Mouse (Mus musculus) liver, postnatal 0 days (tissue): ENCODE results near the gene Prl2c1. TPM values are rescaled to one million over a fixed set of nuclear protein-coding genes. Genes with fewer than 3 reads are reported as not detected.
"Not testable (repeated sequence)": the region's sequence is repeated elsewhere in the genome, so short reads cannot be mapped to it uniquely, and the experiment has no call there.

Source experiments
- ATAC-seq: fragments of 200-750 bp; cut with Nextera tagmentation; 2 replicates; pipeline ENCODE4 v1.8.0; 2017; ENCODE audit warnings: mild to moderate bottlenecking, moderate library complexity
- DNase-seq: peaks from one replicate; pipeline ENCODE4 v3.0.0-alpha.2; 2016
- H3K27ac ChIP-seq: fragments of 300-500 bp; sonication (generic); 2 replicates; pipeline ENCODE4 v1.5.1; 2014; ENCODE audit warnings: antibody characterized with exemption, moderate library complexity, mild to moderate bottlenecking, low read depth
- H3K27me3 ChIP-seq: fragments of 300-500 bp; sonication (generic); 2 replicates; pipeline ENCODE4 v1.6.1; 2014; ENCODE audit warnings: low read length, control low read depth, mixed read lengths; ENCODE audit not compliant: insufficient read depth
- H3K36me3 ChIP-seq: fragments of 300-500 bp; sonication (generic); replicated peaks from 2 replicates; pipeline ENCODE4 v1.6.1; 2014; ENCODE audit warnings: mild to moderate bottlenecking, control low read depth, low read length, moderate library complexity, mixed read lengths; ENCODE audit not compliant: insufficient read depth
- H3K4me1 ChIP-seq: fragments of 300-500 bp; sonication (generic); 2 replicates; pipeline ENCODE4 v1.6.1; 2014; ENCODE audit warnings: antibody characterized with exemption, mild to moderate bottlenecking, control low read depth; ENCODE audit not compliant: insufficient read depth
- H3K4me2 ChIP-seq: fragments of 300-500 bp; sonication (generic); 2 replicates; pipeline ENCODE4 v1.6.1; 2014; ENCODE audit warnings: low read depth, mild to moderate bottlenecking, low read length, moderate library complexity, mixed read lengths
- H3K4me3 ChIP-seq: fragments of 300-500 bp; sonication (generic); 2 replicates; pipeline ENCODE4 v1.5.1; 2014; ENCODE audit warnings: low read depth, low read length
- H3K9ac ChIP-seq: fragments of 300-500 bp; sonication (generic); replicated peaks from 2 replicates; pipeline ENCODE4 v1.6.1; 2014; ENCODE audit warnings: mild to moderate bottlenecking, moderate library complexity
- H3K9me3 ChIP-seq: fragments of 300-500 bp; sonication (generic); 2 replicates; pipeline ENCODE4 v1.6.1; 2016; ENCODE audit warnings: mild to moderate bottlenecking, control low read depth, low read length, mixed read lengths
- CTCF ChIP-seq: sonication (generic); IDR thresholded peaks from 2 replicates; pipeline ENCODE4 v1.5.1; 2016; ENCODE audit warnings: antibody characterized with exemption, low read depth
- EP300 ChIP-seq: IDR thresholded peaks from 2 replicates; pipeline ENCODE4 v1.6.1; 2016; ENCODE audit warnings: antibody characterized with exemption, low read depth, mild to moderate bottlenecking
- WGBS: fragments of 180-500 bp; shearing (Covaris S2); extraction: QIAGEN DNeasy Blood & Tissue Kit; methylation state at CpG from one replicate; pipeline ENCODE4 v1.1.7; 2014; ENCODE audit not compliant: insufficient replicate concordance; 5-methylcytosine and 5-hydroxymethylcytosine counted together
- polyA plus RNA-seq: library from polyadenylated mRNA; unstranded; fragments of >200 nt; fragmentation: Nextera tagmentation; extraction: Ambion mirVana; gene quantifications from 2 replicates; pipeline ENCODE4 v1.2.1, GENCODE M21; 2015

The Prl2c1 gene
- polyA plus RNA-seq = not detected in 2 replicates

DNA sequence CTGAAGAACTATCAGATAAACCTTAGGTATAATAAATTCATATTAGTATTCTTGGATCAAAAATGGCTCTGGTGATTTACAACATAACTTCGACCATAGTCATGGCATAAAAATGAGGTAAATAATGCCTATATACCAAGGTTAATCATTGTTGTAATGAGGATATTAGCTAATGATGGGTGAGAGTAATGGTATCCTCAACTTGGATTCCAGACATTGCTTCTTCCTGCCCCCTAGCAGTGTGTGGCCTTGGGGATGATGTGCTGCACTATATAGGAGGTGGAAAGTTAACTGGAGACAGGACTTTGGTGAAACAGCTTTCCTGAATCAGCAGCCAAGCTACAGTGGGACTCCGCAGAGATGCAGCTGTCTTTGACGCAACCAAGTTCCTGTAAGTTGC lies at the start of gene Prl2c1:
Prl2c1 (plus strand) TSS at position 301 of the 400 bp plus-strand sequence.
- Histone ChIP-seq H3K9me3 (no peaks in the 10 kb centered on the region), H3K4me3 (no peak within 1 kb of the TSS), H3K36me3 (no peaks in the 10 kb centered on the region), H3K27me3 (no peaks in the 10 kb centered on the region), H3K4me2 (no peak within 1 kb of the TSS), H3K27ac (no peak within 1 kb of the TSS), H3K4me1 (no peaks in the 10 kb centered on the region), H3K9ac (no peak within 1 kb of the TSS)
- 81% methylated on average over 3 of the region's 3 CpGs for WGBS
- no peak for TF ChIP-seq CTCF
- no peak for TF ChIP-seq EP300
- DNase-seq (no peak), ATAC-seq (no peak)

DNA sequence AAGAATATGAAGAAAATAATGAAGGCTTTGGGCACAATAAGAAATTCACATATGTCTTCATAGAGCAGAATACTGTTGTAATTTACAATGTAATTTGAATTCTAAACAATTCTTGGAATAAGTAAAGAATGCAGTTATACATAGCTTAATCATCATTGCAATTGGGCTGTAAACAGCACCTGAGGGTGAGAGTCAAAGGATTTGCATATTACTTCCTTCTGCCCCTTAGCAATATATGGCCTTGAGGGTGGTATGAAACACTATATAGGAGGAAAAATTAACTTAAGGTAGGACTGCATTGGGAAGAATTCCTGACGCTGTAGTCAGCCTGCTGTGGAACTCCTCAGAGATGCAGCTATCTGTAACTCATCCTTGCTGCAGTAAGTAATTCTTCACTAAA lies 47.8 kb upstream of the Prl2c1 start, which contains the start of gene Prl2a1:
Prl2a1 (plus strand) TSS at position 301 of the 400 bp plus-strand sequence.
- Histone ChIP-seq H3K9ac (no peak within 1 kb of the TSS), H3K9me3 (no peaks in the 10 kb centered on the region), H3K36me3 (no peaks in the 10 kb centered on the region), H3K4me2 (no peak within 1 kb of the TSS), H3K27ac (no peak within 1 kb of the TSS), H3K4me1 (no peaks in the 10 kb centered on the region), H3K4me3 (no peak within 1 kb of the TSS), H3K27me3 (no peaks in the 10 kb centered on the region)
- WGBS = 75% methylated on average over 1 of the region's 1 CpGs
- no peak for DNase-seq
- ATAC-seq = no peak
- TF ChIP-seq EP300 = no peak
- TF ChIP-seq CTCF = no peak

DNA sequence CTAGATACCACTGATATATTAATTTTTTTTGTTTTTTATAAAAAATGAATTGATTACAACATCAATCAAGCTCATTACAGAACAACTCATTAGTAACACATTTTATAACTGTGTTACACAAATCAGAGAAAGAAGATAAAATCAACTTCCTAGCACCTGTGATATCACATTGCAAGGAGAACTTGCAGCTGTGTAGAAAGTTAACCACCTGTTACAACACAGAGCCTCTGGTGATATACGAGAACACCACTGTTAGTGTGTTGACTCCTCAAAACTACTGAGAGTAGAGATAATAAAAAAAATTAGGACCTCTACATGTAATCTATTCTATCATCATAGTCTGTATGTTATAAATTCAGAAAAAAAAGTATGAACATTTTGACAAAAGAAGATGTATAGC lies 46.4 kb upstream of the Prl2c1 start:
- no peak overlapping the region for H3K27ac ChIP-seq
- no peak overlapping the region for H3K9ac ChIP-seq
- no peak overlapping the region for H3K4me3 ChIP-seq
- ATAC-seq (no peak), DNase-seq (no peak)
- H3K36me3 ChIP-seq = no peaks in the 10 kb centered on the region
- no peaks in the 10 kb centered on the region for H3K4me1 ChIP-seq
- 74% methylated on average over 1 of the region's 1 CpGs for WGBS
- no peak overlapping the region for H3K4me2 ChIP-seq
- TF ChIP-seq CTCF = no peak
- TF ChIP-seq EP300 = no peak
- no peaks in the 10 kb centered on the region for H3K27me3 ChIP-seq
- H3K9me3 ChIP-seq = no peaks in the 10 kb centered on the region

DNA sequence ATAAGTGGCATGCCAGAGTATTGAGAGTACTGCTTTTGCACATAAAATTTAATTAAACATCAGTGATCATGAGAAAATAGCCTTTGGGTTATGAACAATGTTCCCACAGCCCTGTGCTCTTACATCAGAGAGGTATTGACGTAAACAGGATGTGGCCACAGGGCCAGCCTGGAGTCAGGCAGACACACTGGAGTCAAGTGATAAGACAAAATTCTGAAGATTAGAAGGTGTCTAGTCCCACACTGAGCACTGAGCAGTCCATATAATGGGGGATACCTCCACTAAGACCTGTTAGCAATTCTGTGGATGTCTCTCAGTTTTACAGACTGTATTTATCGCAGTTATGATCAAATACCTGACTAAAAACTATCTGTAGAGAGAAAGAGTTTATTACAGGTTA lies 55.1 kb downstream of the Prl2c1 start:
- H3K9me3 ChIP-seq, H3K4me2 ChIP-seq, ATAC-seq, H3K36me3 ChIP-seq, H3K9ac ChIP-seq, DNase-seq, H3K4me1 ChIP-seq, H3K4me3 ChIP-seq, H3K27ac ChIP-seq, H3K27me3 ChIP-seq: not testable (repeated sequence)
- 51% methylated on average over 2 of the region's 2 CpGs for WGBS

Other genes starting within 250 kb of the Prl2c1 start
- gene Prl7b1, start 238.8 kb upstream of the Prl2c1 start, polyA plus RNA-seq = not detected in 2 replicates
- gene Prl7a1, start 206.8 kb upstream of the Prl2c1 start, polyA plus RNA-seq = not detected in 2 replicates
- not detected in 2 replicates for gene Prl7a2, start 181.3 kb upstream of the Prl2c1 start, polyA plus RNA-seq
- gene Prl7d1, start 132.6 kb upstream of the Prl2c1 start, polyA plus RNA-seq = not detected in 2 replicates
- gene Prl7c1, start 68.5 kb upstream of the Prl2c1 start, polyA plus RNA-seq = not detected in 2 replicates
- not detected in 2 replicates for gene Prl2a1, start 47.7 kb upstream of the Prl2c1 start, polyA plus RNA-seq
- not detected in 2 replicates for gene Prl4a1, start 166.9 kb downstream of the Prl2c1 start, polyA plus RNA-seq